Mouse (Mus musculus) MEL (cell line): ENCODE data around the gene Nkx2-1. TPM values are rescaled to one million over a fixed set of nuclear protein-coding genes. Genes with fewer than 3 reads are reported as not detected.

Experiments
- polyA plus RNA-seq, 2 experiments: library from polyadenylated mRNA; stranded (reverse) in 1 of 2; unstranded in 1 of 2; fragments of >175 nt in 1 of 2; fragments of >200 nt in 1 of 2; gene quantifications; 2 replicates each; pipeline versions ENCODE4 v1.2.1 to v1.2.4; 2012; ENCODE audit warnings: low replicate concordance in 2 of 2, low read depth in 1 of 2; ENCODE audit not compliant: insufficient read length in 2 of 2, insufficient read depth in 1 of 2, missing spikeins in 1 of 2
- total RNA-seq: library from RNA; depleted of rRNA; stranded (reverse); fragments of 300-350 nt; gene quantifications from 2 replicates; pipeline ENCODE4 v1.2.3, GENCODE M21; 2012; rRNA removed

The Nkx2-1 gene
- total and polyA plus RNA-seq, 3 experiments: not detected

Other genes starting within 250 kb of the Nkx2-1 start
- gene Mbip, start 191.0 kb downstream of the Nkx2-1 start, total RNA-seq: 10.5 and 10.7 TPM in 2 replicates
- 10 to 100 TPM in 1 of 2 experiments, not detected in 1; 17.9 TPM for gene Mbip, start 191.0 kb downstream of the Nkx2-1 start, polyA plus RNA-seq
- not detected in 2 replicates for gene Nkx2-9, start 76.4 kb upstream of the Nkx2-1 start, total RNA-seq
- gene Nkx2-9, start 76.4 kb upstream of the Nkx2-1 start, polyA plus RNA-seq: not detected
- 1.7 and 2.5 TPM in 2 replicates for gene Pax9, start 154.9 kb upstream of the Nkx2-1 start, total RNA-seq
- gene Pax9, start 154.9 kb upstream of the Nkx2-1 start, polyA plus RNA-seq: 1 to 10 TPM in 1 of 2 experiments, not detected in 1; 4.5 TPM